Mouse (Mus musculus) left cerebral cortex, postnatal 14 days (tissue): ENCODE data around the gene Pram1. TPM values are rescaled to one million over a fixed set of nuclear protein-coding genes. Genes with fewer than 3 reads are reported as not detected.
"Not testable (repeated sequence)": the region's sequence is repeated elsewhere in the genome, so short reads cannot be mapped to it uniquely, and the experiment has no call there.

Source experiments
- DNase-seq, 2 experiments: peaks; one replicate each; pipeline ENCODE4 v3.0.0; 2021 to 2022; ENCODE audit warnings: low spot score in 2 of 2, mixed read lengths in 1 of 2
- intact Hi-C: fragments of 180-260 bp; cut with DNase I; formaldehyde crosslinking; loops from one replicate; pipeline ENCODE4 v1.15.1; 2025
- long read RNA-seq, 2 experiments: library from polyadenylated mRNA; stranded (forward); transcript quantifications; one replicate each; pipeline ENCODE4 v2.0.0; 2021
- total RNA-seq, 2 experiments: library from RNA; stranded (reverse); gene quantifications; 2 replicates each; pipeline ENCODE4 v1.2.3; 2021

Pram1 gene
- under 1 TPM in 1 of 2 experiments, not detected in 1; 0.55 TPM for total RNA-seq
- long read RNA-seq, experiment 1: 0 reads
- long read RNA-seq, experiment 2, partial matches to known transcripts: 0 of 1 reads
- long read RNA-seq, experiment 2, other reads (novel, unspliced or antisense): 1 of 1 reads

GRCm38 (mm10) chr17:33637516-33638276 lies at the start of gene Pram1:
TSS of gene Pram1 (plus strand) at chr17:33638056.
- intact Hi-C loops: no loop called here
- no peak for DNase-seq

DNA sequence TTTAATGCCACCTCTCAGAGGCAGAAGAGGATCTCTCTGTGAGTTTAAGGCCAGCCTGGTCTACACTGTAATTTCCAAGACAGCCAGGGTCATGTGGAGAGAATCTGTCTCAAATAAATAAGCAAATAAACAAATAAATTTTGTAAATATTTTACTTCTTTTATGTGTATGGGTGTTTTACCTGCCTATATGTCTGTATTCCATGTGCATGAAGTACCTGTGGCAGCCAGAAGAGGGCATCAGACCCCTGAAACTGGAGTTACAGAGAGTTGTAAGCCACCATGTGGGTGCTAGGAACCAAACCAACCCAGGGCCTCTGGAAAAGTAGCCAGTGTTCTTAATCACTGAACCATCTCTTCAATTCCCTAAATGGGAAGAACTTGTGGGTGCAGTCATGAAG lies 40.6 kb upstream of the Pram1 start:
- intact Hi-C loops: no loop called here

GRCm38 (mm10) chr17:33598506-33598905 lies 39.4 kb upstream of the Pram1 start:
- no peak for DNase-seq
- intact Hi-C loops: no loop called here

More for the DNA sequence above, 40.6 kb upstream of the Pram1 start:
- DNase-seq: no peak

GRCm38 (mm10) chr17:33599836-33600475 lies 37.9 kb upstream of the Pram1 start:
- no peak for DNase-seq
- intact Hi-C loops: no loop called here

- DNase-seq: no peak
- intact Hi-C loops: no loop called here
These were observed 37.0 kb upstream of the Pram1 start for GRCm38 (mm10) chr17:33600831-33601230.

DNA sequence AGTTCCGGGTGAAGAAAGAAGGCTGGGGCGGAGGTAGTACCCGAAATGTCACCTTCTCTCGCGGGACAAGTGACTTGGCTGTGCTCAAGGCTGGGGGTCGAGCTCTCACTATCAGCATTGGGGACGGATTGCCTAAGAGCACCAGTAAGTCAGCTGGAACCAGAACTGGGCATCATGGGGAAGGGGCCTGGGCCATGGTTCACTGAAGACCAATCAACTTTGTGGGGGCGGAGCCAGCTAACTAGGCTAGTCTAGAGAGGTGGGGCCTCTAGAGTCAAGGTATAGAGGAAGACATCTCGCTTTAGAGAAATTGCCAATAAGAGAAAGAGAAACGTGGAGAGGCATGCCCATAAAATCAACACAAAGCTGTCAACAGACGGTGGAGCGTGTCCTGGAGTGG lies 35.9 kb upstream of the Pram1 start:
- DNase-seq: no peak
- intact Hi-C loops: no loop called here

DNA sequence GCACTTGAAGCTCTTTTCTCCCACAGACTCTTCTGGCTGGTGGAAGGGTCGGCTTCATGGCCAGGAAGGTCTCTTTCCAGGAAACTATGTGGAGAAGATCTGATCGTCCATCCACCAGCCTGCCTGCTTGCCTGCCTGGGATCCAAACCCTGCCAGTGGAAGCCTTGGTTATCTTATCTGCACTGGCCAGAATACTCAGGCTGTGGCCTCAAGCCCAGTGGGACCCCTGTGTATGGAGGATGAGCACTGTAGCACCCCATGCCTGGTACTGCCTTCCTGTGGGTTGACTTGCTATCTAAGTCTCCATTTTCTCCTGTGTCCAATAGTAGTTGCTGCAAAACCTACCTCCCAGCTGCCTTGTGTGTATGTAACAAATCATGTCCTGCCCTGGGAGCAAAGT lies 30.6 kb upstream of the Pram1 start:
- DNase-seq: no peak
- intact Hi-C loops: no loop called here

DNA sequence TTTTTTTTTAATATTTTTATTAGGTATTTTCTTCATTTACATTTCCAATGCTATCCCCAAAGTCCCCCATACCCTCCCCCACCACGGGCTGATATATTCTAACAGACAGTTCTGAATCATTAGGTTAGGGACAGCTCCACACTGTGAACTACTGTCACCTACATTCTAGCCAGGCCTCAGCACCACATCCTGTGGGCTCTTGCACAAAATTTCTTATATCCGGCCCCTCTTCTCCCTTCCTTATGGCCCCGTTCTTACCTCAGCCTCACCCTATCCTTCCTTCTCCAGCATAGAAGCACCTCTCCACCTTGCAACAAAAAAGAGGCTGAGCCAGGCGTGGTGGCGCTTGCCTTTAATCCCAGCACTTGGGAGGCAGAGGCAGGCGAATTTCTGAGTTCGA lies 27.3 kb upstream of the Pram1 start:
- intact Hi-C loops: no loop called here
- DNase-seq: no peak

- DNase-seq, intact Hi-C loops: not testable (repeated sequence)
These were observed 24.1 kb upstream of the Pram1 start for GRCm38 (mm10) chr17:33613726-33614125.

- intact Hi-C loops: no loop called here
- DNase-seq: no peak
These were observed 10.6 kb upstream of the Pram1 start for GRCm38 (mm10) chr17:33627281-33627680.

DNA sequence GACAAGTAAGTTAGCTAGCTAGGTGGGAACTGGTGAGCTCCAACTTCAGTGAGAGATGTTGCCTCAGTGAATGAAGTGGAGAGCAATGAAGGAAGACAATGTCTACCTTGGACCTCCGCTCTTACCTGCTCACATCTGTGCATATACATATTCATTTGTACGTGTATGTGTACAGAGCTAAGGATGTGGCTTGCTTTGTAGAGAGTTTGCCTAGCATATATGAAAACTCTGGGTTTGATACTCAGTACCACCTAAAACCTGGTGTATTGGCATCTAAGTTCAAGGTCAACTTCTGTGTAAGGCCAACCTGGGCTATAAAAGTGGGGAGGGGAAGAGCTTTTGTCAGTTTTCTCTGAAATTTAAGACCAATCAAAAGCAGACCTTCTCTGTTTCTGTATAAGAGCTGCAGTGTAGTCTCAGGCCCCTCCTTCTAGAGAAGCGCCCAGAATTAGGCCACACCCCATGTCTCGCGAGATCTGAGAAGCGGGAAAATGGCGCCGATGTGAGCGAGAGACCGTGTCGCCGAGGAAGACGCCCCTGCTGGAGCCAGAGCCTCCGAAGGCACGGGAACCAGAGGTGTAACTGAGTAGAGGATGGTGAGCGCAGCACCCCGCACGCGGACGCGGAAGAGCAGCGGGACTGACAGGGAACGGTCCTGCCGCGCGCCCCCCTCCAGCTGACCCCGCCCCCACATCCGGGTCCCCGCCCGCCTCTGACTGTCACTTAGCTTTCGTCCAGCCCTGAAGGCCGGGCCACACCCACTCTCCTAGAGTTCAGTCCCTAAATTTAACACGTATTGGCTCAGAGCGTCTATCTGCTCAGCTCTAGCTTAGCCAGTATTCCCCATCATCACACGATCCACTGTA lies 9.0 kb upstream of the Pram1 start, which contains the start of gene Zfp414:
Gene Zfp414 (plus strand): TSS at position 470 of the 866 bp plus-strand sequence.
- intact Hi-C loops: no loop called here
- DNase-seq: peak; percentile 90 to 91

- intact Hi-C loops: no loop called here
- no peak for DNase-seq
These were observed 8.2 kb upstream of the Pram1 start for GRCm38 (mm10) chr17:33629487-33630125.

GRCm38 (mm10) chr17:33630171-33630895 lies 7.5 kb upstream of the Pram1 start:
- intact Hi-C loops: no loop called here
- no peak for DNase-seq

GRCm38 (mm10) chr17:33631236-33631635 lies 6.6 kb upstream of the Pram1 start:
- no peak for DNase-seq
- intact Hi-C loops: no loop called here

GRCm38 (mm10) chr17:33631796-33632195 lies 6.1 kb upstream of the Pram1 start:
- DNase-seq: no peak
- intact Hi-C loops: no loop called here

DNA sequence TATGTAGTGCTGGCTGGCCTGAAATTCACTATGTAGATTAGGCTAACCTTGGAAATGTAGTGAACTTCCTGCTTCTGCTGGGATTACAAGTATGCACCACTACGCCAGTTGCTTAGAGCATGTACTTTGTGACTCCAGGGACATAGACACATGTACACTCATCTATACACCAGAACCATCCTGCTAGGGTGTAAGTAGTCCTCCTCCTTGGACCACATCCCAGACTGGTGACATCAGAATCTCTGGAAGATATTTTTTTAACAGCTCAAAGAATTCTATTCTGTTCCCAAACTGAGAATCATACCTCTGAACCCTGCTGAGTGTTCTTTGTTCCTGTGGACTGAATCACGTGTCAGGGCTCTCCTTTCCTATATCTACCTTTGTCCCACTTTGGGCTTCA lies 818 bp upstream of the Pram1 start:
- DNase-seq: peak; percentile 60 to 75
- intact Hi-C loops: no loop called here

GRCm38 (mm10) chr17:33639743-33640142 lies 1.9 kb downstream of the Pram1 start:
- no peak for DNase-seq
- intact Hi-C loops: no loop called here

- DNase-seq: no peak
- intact Hi-C loops: no loop called here
These were observed 6.2 kb downstream of the Pram1 start for GRCm38 (mm10) chr17:33644068-33644467.

GRCm38 (mm10) chr17:33645073-33645472 lies 7.2 kb downstream of the Pram1 start:
- no peak for DNase-seq
- intact Hi-C loops: no loop called here
